Mouse (Mus musculus) testis, postnatal 10 days (tissue): ENCODE results near the gene Sipa1l3.

ENCODE experiments used
- DNase-seq: peaks from one replicate; pipeline ENCODE4 v3.0.0; 2021; ENCODE audit warnings: low spot score

Sipa1l3 gene

DNA sequence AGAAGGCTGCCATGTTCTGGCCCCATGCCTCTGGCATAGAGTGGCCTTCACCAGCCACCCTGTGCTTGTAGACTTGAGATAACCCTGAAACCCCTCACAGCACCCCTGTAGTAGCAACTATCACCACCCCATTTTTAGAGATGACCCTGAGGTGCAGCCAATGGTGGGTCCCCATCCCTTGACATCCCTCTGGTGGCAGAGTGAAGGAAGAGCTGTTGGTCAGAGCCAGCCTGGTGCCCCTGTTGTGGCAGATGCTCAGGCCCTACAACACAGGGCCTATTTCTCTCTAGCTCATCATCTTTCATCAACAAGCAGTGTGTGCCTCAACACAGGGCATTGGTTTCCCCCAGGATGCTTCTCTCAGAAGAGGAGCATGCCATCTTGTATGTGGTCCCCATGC, 183.2 kb downstream of the Sipa1l3 start:
- no peak for DNase-seq

DNA sequence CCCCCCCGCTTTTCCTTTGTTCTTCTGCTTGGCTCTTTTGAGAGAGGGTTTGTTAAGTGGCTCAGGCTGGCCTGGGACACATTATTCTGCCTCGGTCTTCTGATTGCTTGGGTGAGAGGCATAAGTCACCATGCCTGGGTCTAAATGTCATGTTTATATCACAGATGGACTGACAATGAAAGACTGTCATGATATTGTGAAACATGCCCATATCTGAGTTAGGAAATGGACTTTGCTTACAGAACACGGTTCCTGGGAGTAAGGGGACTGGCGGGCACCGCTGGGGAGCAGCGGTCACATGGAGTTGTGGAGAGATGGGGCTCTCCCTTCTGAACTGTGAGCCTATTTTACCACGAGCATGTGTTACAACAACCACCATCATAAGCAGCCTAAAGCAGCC, 184.3 kb downstream of the Sipa1l3 start:
- DNase-seq = no peak

DNA sequence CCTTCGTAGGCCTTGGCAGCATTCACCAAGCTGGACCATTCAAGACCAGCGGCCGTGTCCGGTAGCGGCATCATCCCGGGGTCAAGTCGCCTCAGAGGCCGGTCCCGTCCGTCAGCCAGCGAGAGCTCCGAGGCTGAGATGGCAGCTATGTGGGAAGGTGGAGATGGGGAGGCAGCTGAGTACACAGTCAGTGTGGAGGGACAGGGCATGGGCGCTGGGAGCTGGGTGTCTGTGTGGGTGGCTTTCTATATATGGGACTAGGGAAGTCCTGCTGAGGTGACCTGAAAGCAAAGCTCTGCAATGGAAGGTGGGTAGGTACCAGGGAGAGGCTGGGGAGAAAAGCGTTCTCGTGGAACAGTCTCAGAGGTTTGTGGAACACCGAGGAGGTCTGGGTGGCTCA, 189.5 kb downstream of the Sipa1l3 start:
- no peak for DNase-seq

DNA sequence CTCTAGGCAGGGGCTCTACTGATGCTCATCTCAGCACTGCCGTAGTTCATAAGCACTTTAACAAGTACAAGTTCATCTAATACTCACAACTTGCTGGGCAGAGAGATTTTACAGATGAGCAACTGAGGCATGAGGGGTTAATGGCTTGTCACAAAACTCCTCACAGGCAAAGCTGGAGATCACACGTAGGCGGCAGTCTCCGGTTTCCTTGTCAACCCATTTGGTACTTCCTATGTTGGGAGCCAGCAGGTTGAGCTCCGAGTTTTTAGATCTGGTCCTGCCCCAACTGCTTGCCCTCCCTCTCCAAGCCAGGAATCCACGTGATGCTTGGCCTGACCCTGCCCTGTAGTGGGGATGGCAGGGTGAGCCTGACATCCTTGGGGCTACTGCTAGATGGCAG, 191.4 kb downstream of the Sipa1l3 start:
- DNase-seq = no peak

DNA sequence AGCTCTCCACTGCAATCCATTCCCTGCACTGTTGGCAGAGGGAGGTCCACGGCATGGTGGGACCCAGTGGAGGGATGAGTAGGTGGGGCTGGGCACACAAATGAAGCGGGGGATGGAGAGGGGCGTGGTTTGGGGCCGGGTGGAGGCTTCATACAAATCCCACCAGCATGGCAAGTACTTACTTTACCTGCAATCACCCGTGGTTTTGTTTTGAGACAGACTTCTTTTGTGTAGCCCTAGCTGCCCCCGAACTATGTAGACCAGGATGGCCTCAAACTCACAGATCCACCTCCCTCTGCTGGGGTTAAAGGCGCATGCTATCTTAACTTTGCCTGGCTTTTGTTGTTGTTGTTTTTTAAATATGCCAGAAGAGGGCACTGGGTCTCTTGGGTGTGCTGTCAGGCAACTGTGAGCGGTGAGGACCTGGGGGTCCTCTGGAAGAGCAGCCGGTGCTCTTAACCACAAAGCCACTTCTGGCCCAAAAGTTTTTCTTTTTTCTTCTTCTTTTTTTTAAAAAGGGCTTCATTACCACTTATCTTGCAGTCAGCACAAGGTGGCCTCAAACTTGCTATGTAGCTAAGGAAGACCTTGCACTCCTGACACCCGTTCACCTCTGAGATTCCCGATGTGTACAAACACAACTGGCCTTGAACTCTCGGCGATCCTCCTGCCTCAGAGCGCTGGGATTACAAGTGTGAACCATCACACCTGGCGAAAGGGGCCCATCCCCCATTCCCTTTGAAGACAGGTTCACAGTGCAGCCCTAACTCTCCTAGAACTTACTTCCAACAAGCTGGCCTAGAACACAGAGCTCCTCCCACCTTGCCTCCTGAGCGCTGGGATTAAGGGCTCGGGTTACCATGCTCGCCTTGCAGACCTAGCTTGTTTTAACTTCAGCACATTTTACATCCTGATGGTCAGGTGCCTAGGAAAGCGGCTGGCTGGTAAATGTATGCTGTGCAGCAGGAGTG, 198.8 kb downstream of the Sipa1l3 start:
- peak; percentile 71 for DNase-seq

DNA sequence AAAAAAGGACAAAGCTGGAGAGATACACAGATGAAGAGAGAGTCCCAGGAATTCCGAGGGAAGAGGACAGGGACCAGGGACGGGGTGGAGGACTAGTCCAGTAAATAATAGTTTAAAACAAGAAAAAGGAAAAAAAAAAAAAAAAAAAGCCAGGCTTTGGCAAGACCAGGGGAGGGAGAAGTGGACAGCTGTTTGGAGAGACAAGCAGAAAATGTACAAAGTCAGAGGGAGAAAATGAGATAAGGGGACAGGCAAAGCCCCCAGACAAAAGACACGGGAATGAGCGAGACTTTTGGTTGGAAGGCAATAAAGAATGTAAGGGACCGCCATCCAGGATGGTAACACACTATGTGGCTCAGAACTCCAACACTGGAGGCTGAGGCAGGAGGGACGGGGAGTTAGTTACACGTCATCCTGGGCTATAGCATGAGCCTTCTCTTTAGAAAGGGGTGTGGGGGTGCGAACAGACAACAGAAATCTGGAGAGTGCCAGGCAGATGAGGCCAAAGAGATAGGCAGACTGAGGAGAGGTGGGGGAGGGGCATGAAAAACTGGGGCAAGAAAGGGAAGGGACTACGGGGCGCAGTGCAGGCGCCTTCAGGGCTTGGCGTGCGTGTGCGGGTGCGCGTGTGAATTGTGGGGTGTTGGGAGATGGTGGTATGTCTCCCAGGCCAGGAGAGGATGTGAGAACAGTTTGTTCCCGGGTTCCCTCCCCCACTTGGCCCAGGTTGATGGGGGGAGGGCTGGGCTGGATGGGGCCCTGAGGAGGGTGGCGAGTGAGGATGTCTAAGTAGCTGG, 200.1 kb downstream of the Sipa1l3 start:
- DNase-seq = peak; percentile 86

DNA sequence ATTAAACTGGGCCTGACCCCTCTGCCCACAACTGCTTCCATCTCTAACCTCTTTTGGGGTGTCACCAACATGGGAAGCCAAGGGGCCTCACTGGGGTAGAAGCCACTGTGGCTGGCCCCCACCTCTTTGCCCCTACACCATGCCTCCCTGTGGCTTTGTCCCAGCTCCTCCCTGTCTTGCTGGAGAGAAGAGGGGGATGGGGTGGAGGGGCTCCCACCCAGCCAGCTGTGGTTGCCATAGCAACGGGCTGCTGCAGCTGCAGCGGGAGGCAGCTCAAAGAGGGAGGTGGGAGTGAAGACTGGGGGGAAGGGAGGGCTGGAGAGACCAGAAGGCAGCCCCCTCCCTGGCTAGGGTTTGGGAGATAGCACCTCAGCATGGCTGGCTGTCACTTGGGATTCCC, 200.9 kb downstream of the Sipa1l3 start:
- peak; percentile 74 for DNase-seq

DNA sequence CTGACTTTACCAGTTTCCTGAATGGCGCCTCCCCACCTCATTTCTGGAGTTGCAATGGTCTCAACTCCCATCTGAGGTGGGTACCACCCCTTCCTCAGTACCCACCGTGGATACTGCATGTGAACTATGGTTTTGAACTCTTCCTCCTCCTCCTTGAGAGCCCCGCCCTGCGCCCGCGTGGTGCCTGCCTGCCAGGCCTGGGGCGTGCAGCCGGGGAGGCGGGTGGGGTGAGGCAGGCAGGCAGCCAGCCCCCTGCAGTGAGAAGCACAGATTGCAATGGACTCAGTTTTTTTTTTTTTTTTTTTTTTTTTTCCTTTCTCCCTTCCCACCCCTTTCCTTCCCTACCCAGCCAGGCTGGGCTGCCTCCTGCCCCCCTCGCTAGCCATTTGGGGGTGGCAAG, 201.5 kb downstream of the Sipa1l3 start:
- DNase-seq = peak; percentile 78

DNA sequence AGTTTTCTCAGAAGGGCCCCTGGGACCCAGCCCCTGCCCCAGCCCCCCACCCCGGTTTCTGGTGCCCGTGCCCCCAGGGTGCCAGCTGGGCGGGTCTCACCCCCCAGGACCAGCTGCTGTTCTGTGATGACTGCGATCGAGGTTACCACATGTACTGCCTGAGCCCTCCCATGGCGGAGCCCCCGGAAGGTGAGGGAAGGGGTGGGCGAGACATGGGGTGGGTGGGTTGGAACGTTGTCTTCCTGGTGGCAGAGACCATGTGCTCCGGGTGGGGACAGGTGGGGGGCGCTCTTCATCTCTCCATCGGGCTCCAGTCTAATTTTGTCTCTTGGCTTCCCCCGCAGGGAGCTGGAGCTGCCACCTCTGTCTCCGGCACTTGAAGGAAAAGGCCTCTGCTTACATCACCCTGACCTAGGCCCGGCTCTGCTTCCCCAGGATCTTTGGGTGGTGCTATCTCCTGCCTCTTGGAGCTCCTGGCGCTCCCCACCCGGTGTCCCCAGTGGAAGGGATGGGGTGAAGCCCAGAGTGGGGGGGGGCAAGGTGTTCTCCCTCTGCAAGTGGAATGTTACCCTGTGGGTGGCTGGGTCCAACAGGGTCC, 202.2 kb downstream of the Sipa1l3 start:
- DNase-seq = no peak

DNA sequence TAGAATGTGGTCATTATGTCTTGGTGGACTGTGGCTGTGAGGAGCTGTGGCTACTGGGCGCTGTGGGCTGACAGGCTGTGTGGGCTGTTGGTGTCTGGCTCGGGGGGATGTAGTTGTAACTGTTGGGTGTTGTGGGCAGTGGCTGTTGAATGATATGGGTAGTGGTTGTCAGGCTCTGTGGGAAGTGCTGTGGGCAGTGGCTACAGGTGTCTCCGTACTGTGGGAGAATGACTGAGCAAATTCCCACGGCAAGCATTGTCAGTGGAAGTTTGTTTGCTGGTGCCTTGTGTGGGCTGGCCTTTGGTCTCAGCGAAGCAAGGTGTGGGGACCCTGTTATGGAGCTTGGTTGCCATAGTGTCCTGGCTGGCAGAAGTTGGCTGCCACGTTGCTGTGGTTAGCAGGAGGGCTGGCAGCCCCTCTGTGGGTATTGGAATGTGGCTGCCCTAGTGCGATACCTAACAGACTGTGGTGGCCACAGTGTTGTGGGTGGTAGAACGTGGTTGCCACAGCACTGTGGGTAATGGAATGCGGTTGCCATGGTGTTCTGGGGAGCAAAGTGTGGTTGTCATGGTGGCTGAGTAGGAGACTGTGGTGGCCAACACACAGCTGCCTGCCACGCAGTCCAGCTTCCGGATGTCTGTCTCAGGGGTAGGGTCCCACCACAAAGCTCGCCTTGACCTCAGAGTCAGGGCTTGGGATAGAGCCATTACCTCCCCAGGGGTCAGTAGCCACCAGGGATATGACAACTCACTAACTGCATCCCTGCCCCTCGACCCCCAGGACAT, 203.4 kb downstream of the Sipa1l3 start:
- DNase-seq = no peak

DNA sequence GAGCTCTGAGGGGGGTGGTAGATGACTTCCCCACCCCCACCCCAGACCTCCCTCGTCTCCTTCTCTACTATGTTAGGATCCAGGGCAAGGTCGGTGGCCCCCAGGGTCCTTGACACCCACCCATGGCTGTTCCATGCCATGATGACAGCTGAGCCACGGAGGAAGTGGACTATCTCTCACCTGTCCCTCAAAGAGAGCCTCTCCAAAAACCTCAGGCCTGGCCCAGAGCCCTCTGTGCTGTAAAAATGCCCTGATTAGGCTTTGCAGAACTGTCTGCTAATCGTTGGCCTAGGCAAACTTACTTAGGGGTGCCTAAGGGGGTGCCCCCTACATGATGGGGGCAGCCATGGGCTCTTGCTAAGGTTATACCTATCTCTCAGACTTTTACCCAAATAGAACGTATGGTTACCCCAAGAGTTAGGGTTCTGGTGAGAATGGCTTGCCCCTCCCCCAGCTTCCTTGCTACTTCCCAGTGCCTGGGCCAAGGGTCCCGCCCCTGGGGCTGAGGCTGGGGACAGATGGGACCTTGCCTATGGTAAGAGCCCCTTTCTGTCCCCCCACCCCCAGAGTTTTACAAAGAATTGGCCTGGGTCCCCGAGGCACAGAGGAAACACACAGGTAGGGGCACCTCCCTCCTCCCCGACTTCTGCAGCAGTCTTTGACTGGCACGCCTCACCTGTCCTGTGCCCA, 204.7 kb downstream of the Sipa1l3 start:
- DNase-seq = no peak

DNA sequence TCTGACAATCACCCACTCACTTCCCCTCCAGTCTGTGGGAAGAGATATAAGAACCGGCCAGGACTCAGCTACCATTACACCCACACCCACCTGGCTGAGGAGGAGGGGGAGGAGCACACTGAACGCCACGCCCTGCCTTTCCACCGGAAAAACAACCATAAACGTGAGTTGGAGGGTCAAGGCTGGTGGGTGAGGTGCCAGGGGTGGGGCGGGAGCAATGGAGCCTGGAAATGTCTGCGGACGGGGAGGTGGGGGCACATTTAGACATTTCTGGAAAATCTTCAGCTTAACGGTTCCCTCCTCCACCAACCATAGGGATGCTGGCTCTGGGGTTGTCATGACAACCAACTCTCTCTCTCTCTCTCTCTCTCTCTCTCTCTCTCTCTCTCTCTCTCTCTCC, 205.4 kb downstream of the Sipa1l3 start:
- no peak for DNase-seq

DNA sequence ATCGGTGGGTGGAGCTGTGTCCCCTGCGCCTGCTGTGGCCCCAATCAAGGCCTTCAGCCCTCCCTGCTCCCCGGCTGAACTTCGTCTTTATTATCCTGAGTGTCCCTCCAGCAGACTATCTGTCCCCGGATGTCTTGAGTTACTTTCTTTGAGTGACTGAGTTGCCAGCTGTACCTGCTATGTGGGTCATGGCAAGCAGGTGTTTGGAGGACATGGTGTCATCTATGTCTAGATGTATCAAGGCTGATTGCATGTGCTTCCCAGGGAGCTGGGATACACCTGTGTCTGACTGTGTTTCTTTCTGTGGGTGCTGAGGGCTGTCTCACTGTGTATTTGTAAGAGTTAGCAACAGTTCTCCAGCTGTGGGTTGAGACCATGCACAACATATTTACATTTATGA, 208.7 kb downstream of the Sipa1l3 start:
- DNase-seq = no peak

DNA sequence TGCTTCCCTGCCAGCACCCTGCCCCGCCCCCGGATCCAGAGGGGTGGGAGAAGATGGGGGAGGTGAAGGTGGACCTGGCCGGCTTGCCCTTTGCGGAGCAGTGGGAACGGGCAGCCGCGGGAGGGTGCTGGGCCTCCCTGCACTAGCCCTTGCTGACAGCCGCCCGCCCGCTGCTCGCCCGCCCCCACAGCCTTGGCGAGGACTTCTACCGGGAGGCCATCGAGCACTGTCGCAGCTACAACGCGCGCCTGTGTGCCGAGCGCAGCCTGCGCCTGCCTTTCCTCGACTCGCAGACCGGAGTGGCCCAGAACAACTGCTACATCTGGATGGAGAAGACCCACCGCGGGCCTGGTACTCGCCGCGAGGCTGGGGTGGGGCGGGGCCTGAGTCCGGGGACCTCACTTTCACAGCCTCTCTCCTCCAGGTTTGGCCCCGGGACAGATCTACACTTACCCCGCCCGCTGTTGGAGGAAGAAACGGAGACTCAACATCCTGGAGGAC, 209.2 kb downstream of the Sipa1l3 start:
- DNase-seq = peak; percentile 87

DNA sequence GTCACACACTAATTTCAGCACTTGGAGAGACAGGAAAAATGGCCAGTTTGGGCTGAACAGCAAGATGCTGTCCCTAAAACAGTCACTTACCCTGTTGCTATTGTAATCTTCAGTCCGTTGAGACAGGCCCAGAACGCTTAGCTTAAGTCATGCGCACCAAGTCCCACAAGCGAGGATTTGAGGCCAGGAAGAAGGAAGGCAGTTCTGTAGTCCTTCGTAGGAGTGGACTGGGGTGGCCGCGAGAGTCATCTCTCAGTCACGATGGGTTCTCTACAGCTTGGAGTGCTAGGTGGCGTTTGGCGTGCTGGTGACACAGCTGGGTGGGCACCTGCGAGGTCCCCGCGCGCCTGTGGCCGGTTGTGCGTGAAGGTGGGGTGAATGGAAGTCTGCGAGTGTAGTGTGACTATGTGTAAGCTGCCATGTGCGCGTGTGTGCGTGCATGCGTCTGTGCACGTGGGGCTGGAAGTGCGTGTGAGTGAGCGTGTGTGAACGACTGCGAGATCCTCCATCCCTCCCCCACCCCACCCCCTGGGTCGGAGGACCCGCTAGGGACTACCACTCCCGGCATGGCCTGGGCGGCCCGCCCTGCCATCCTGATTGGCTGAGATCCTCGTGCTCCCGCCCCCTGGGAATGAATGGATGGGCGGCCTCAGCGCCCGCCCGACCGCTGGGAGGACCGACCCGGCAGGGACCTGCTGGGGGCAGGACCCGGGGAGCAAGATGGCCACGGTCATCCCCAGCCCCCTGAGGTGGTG, 210.9 kb downstream of the Sipa1l3 start:
- peak; percentile 96 for DNase-seq

DNA sequence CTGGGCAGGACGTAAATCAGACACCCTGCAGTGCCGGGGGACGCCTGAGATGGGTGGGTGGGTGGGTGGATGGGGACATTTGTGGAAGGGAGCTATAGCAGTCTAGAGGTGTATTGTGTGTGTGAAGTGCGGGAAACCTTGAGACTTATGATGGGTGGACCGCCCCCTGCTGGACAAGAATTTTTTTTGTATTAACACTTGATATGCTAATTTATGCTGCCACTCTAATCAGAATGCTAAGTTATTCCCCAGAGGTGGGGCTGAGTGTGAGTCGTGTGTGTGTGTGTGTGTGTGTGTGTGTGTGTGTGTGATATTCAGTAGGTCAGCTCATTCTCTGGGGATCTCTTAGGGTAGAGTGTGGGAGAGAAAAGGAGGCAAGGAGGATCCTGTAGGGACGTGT, 211.8 kb downstream of the Sipa1l3 start:
- no peak for DNase-seq

DNA sequence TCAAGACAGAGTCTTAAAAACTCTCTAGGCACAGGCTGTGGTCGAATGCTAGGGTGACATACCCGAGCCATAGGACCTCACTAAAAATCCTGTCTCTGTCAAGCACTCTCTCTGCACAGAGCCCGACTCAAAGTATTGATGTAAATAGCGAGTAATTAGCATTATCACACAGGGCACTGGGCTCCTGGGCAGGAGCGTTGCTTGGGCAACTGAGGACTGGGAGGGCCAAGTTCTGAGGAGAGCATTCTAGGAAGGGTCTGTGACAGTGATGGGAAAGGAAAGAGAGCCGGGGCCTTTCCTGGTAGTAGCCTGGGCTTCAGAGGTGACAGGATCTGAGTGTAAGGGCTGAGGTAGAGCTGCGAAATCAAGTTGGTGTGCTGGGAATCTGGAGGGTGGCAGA, 212.3 kb downstream of the Sipa1l3 start:
- DNase-seq = no peak

DNA sequence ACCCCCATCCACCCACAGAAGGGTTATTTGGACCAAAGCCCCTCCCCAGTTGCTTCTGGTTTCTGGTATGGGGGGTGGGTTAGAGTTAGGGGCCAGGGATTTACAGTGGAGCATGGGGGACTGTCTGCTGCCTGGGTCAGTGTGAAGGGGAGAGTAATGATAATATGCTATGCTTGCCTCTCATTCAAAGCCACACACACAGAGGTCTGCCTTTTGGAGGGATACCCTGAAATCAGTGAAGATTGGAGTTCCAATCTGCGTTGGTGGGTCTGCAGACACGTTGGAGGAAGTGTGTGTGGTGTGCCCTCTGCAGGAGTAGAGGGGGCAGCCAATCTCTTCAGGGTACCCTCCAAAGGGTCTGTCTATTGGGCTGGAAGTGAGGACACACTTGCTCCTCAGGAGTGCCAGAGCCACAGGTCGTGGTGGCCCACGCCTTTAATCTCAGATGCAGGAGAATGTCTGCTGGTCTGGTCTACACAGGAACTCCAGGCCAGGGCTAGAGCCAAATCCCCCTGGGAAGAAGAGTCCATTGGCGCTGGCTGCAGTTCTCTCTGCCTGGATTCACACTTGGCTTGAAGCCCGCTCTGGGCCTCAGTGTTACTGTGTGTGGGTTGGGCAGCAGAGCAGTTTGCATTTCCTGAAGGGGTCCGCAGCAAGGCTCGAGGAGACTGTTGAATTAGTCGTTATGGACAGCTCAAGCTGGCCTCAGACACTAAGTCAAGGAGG, 213.0 kb downstream of the Sipa1l3 start:
- DNase-seq = no peak

DNA sequence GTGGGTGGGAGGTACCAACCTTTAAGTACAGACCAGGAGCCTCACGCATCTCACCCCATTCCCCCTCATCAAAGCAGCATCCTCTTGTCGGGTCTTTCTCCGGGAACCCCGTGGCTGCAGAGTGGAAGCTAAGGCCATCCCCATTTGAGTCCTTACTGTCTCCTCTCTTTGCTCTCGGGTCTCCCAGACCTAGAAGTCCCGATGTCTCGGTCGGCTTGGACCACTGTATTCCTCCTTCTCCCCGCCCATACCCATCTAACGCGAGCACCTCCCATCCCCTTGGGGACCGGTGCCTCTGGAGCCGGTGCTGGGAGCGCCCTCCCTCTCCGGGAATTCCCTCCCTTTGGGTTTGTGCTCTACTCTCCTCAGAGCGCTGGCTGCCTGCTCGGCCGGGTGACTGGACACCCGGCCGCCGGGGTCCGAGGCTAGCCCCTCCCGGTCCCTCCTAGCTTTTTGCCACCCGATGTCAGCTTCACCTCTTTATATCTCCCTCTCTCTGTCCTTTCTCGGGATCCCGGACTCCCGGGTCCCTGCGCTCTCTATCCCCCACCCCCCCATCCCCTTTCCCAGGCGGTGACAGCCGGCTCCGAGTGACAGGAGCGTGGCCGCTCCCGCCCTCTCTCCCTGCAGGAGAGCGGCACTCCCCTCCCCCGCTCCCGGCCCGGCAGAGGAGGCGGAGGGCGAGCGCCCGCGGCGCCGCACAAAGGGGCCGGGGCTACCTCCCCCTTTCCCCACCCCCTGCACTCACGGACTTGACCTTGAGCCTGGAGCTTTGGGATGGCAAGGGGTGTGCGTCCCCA, 213.8 kb downstream of the Sipa1l3 start:
- DNase-seq = no peak
